Mouse (Mus musculus) MEL (cell line): ENCODE measurements around the gene Hsp90b1. TPM values are rescaled to one million over a fixed set of nuclear protein-coding genes. Genes with fewer than 3 reads are reported as not detected.

ENCODE experiments used
- DNase-seq: peaks from one replicate; pipeline ENCODE4 v3.0.0; 2011; ENCODE audit warnings: low read depth, low spot score
- H3K27ac ChIP-seq: 2 replicates; pipeline ENCODE4 v1.5.1; 2012; ENCODE audit warnings: low read depth, mild to moderate bottlenecking, control low read depth, low read length, moderate library complexity; ENCODE audit not compliant: control insufficient read depth
- H3K27me3 ChIP-seq, 2 experiments: fragments of 150-350 bp in 1 of 2; sonication (generic) in 1 of 2; 2 replicates each; pipeline ENCODE4 v1.6.1; 2012; ENCODE audit warnings: low read length in 2 of 2, mild to moderate bottlenecking in 2 of 2, improper control_type of control experiment in 1 of 2, moderate library complexity in 1 of 2; ENCODE audit not compliant: insufficient read depth in 2 of 2, control insufficient read depth in 1 of 2
- H3K36me3 ChIP-seq, 2 experiments: 2 replicates each; pipeline ENCODE4 v1.6.1; 2012 to 2014; ENCODE audit warnings: low read length in 2 of 2, improper control_type of control experiment in 1 of 2, inconsistent platforms in 1 of 2, mild to moderate bottlenecking in 1 of 2; ENCODE audit not compliant: insufficient read depth in 2 of 2, control insufficient read depth in 1 of 2
- H3K4me1 ChIP-seq, 2 experiments: fragments of 150-350 bp in 1 of 2; sonication (generic) in 1 of 2; 2 replicates each; pipeline ENCODE4 v1.6.1; 2012; ENCODE audit warnings: low read length in 2 of 2, improper control_type of control experiment in 1 of 2, mild to moderate bottlenecking in 1 of 2; ENCODE audit not compliant: insufficient read depth in 2 of 2, control insufficient read depth in 1 of 2
- H3K4me3 ChIP-seq, 2 experiments: fragments of 150-350 bp in 1 of 2; sonication (generic) in 1 of 2; 2 replicates each; pipeline ENCODE4 v1.5.1; 2012; ENCODE audit warnings: low read depth in 2 of 2, low read length in 2 of 2, mild to moderate bottlenecking in 2 of 2, moderate library complexity in 2 of 2, control low read depth in 1 of 2, improper control_type of control experiment in 1 of 2; ENCODE audit not compliant: control insufficient read depth in 1 of 2, insufficient read depth in 1 of 2
- H3K79me2 ChIP-seq: 2 replicates; pipeline ENCODE4 v1.6.1; 2012; ENCODE audit warnings: mild to moderate bottlenecking, low read length, moderate library complexity; ENCODE audit not compliant: control insufficient read depth, poor library complexity, insufficient read depth
- H3K9ac ChIP-seq: 2 replicates; pipeline ENCODE4 v1.6.1; 2012; ENCODE audit warnings: low read depth, mild to moderate bottlenecking, control low read depth, low read length, moderate library complexity; ENCODE audit not compliant: control insufficient read depth, poor library complexity, severe bottlenecking
- H3K9me3 ChIP-seq: fragments of 150-350 bp; sonication (generic); replicated peaks from 2 replicates; pipeline ENCODE4 v1.6.1; 2012; ENCODE audit warnings: mild to moderate bottlenecking, low read length, improper control_type of control experiment, moderate library complexity; ENCODE audit not compliant: insufficient read depth
- CTCF ChIP-seq, 3 experiments: IDR thresholded peaks in 2 of 3; conservative IDR thresholded peaks in 1 of 3; 2 replicates each; pipeline ENCODE4 v1.5.1; 2011 to 2012; ENCODE audit warnings: low read length in 3 of 3, low read depth in 2 of 3, mild to moderate bottlenecking in 2 of 3, improper control_type of control experiment in 1 of 3, inconsistent platforms in 1 of 3, mixed read lengths in 1 of 3, moderate library complexity in 1 of 3; ENCODE audit not compliant: control insufficient read depth in 1 of 3, insufficient read depth in 1 of 3, poor library complexity in 1 of 3, severe bottlenecking in 1 of 3
- E2F4 ChIP-seq: IDR thresholded peaks from 2 replicates; pipeline ENCODE4 v1.6.1; 2011; ENCODE audit warnings: low read depth, low read length, improper control_type of control experiment, borderline replicate concordance
- ELF1 ChIP-seq: IDR thresholded peaks from 2 replicates; pipeline ENCODE4 v1.6.1; 2014; ENCODE audit warnings: low read depth, mild to moderate bottlenecking, inconsistent platforms, low read length, improper control_type of control experiment, moderate library complexity
- JUND ChIP-seq: IDR thresholded peaks from 2 replicates; pipeline ENCODE4 v1.6.1; 2011; ENCODE audit warnings: low read depth, mild to moderate bottlenecking, improper control_type of control experiment, low read length
- MAFK ChIP-seq: IDR thresholded peaks from 2 replicates; pipeline ENCODE4 v1.6.1; 2011; ENCODE audit warnings: low read depth, mild to moderate bottlenecking, low read length, improper control_type of control experiment, borderline replicate concordance
- MAX ChIP-seq: IDR thresholded peaks from 2 replicates; pipeline ENCODE4 v1.6.1; 2011; ENCODE audit warnings: low read length, improper control_type of control experiment
- MEF2A ChIP-seq: IDR thresholded peaks from 2 replicates; pipeline ENCODE4 v1.6.1; 2014; ENCODE audit warnings: low read depth, mild to moderate bottlenecking, inconsistent platforms, low read length, improper control_type of control experiment; ENCODE audit not compliant: poor library complexity, insufficient replicate concordance, severe bottlenecking; ENCODE audit errors: extremely low read depth
- MYB ChIP-seq: IDR thresholded peaks from 2 replicates; pipeline ENCODE4 v1.6.1; 2011; ENCODE audit warnings: mild to moderate bottlenecking, low read depth, low read length, improper control_type of control experiment
- NRF1 ChIP-seq: IDR thresholded peaks from 2 replicates; pipeline ENCODE4 v1.6.1; 2014; ENCODE audit warnings: low read depth, mild to moderate bottlenecking, inconsistent platforms, low read length, improper control_type of control experiment, moderate library complexity; ENCODE audit not compliant: poor library complexity, insufficient read depth, severe bottlenecking
- RAD21 ChIP-seq: IDR thresholded peaks from 2 replicates; pipeline ENCODE4 v1.6.1; 2011; ENCODE audit warnings: mild to moderate bottlenecking, low read depth, low read length, improper control_type of control experiment
- RCOR1 ChIP-seq: IDR thresholded peaks from 2 replicates; pipeline ENCODE4 v1.6.1; 2012; ENCODE audit warnings: low read depth, mild to moderate bottlenecking, inconsistent platforms, low read length, improper control_type of control experiment
- SMC3 ChIP-seq: IDR thresholded peaks from 2 replicates; pipeline ENCODE4 v1.6.1; 2011; ENCODE audit warnings: low read depth, low read length, improper control_type of control experiment
- TCF12 ChIP-seq: IDR thresholded peaks from 2 replicates; pipeline ENCODE4 v1.6.1; 2014; ENCODE audit warnings: low read depth, mild to moderate bottlenecking, inconsistent platforms, low read length, improper control_type of control experiment, moderate library complexity
- UBTF ChIP-seq: IDR thresholded peaks from 2 replicates; pipeline ENCODE4 v1.6.1; 2012; ENCODE audit warnings: low read depth, mild to moderate bottlenecking, inconsistent platforms, low read length, improper control_type of control experiment, moderate library complexity, borderline replicate concordance; ENCODE audit not compliant: insufficient read depth
- ZC3H11A ChIP-seq: IDR thresholded peaks from 2 replicates; pipeline ENCODE4 v1.6.1; 2012; ENCODE audit warnings: low read depth, mild to moderate bottlenecking, inconsistent platforms, low read length, improper control_type of control experiment
- ZNF384 ChIP-seq: IDR thresholded peaks from 2 replicates; pipeline ENCODE4 v1.6.1; 2012; ENCODE audit warnings: low read depth, mild to moderate bottlenecking, inconsistent platforms, low read length, improper control_type of control experiment
- polyA plus RNA-seq, 2 experiments: library from polyadenylated mRNA; stranded (reverse) in 1 of 2; unstranded in 1 of 2; fragments of >175 nt in 1 of 2; fragments of >200 nt in 1 of 2; gene quantifications; 2 replicates each; pipeline versions ENCODE4 v1.2.1 to v1.2.4; 2012; ENCODE audit warnings: low replicate concordance in 2 of 2, low read depth in 1 of 2; ENCODE audit not compliant: insufficient read length in 2 of 2, insufficient read depth in 1 of 2, missing spikeins in 1 of 2
- total RNA-seq: library from RNA; depleted of rRNA; stranded (reverse); fragments of 300-350 nt; gene quantifications from 2 replicates; pipeline ENCODE4 v1.2.3, GENCODE M21; 2012

Hsp90b1 gene
- total and polyA plus RNA-seq, 3 experiments = 150 to 555 (median 420) TPM

GRCm38 (mm10) chr10:86731500-86731863 is 26.2 kb upstream of the Hsp90b1 start:
- no peak overlapping the region for H3K27ac ChIP-seq
- H3K4me3 ChIP-seq = no peak overlapping the region
- no peak for TF ChIP-seq JUND
- TF ChIP-seq UBTF = no peak
- TF ChIP-seq MEF2A = no peak
- no peak for TF ChIP-seq TCF12
- TF ChIP-seq ELF1 = no peak
- no peak for TF ChIP-seq MYB
- TF ChIP-seq E2F4 = no peak
- TF ChIP-seq ZNF384 = no peak
- no peak for TF ChIP-seq MAX
- no peak for TF ChIP-seq MAFK
- TF ChIP-seq CTCF (IDR thresholded peaks at IDR 0.05 in 2 of 3, conservative IDR thresholded peaks at IDR 0.05 in 1 of 3; ENCODE audit: control insufficient read depth in 1 of 3, insufficient read depth in 1 of 3, low read depth in 2 of 3, low read length in 3 of 3, poor library complexity in 1 of 3, severe bottlenecking in 1 of 3) = no peak
- no peaks in the 10 kb centered on the region for H3K27me3 ChIP-seq
- H3K79me2 ChIP-seq = no peaks in the 10 kb centered on the region; the same call in 1 of the 2 replicates
- H3K9me3 ChIP-seq = no peaks in the 10 kb centered on the region
- no peak overlapping the region for H3K9ac ChIP-seq
- peaks cover 0 to 3% of the 10 kb centered on the region in 2 experiments; a peak in 1 of 4 replicates for H3K36me3 ChIP-seq
- DNase-seq = no peak
- peaks cover 0 to 6% of the 10 kb centered on the region in 2 experiments; a peak in 2 of 4 replicates for H3K4me1 ChIP-seq

- H3K4me3 ChIP-seq = no peak overlapping the region
- no peak for TF ChIP-seq NRF1
- TF ChIP-seq CTCF (IDR thresholded peaks at IDR 0.05 in 2 of 3, conservative IDR thresholded peaks at IDR 0.05 in 1 of 3; ENCODE audit: control insufficient read depth in 1 of 3, insufficient read depth in 1 of 3, low read depth in 2 of 3, low read length in 3 of 3, poor library complexity in 1 of 3, severe bottlenecking in 1 of 3) = peak; percentile 88 to 94 (median 90)
- TF ChIP-seq ZC3H11A = peak; percentile 80
- peak; percentile 90 for TF ChIP-seq RAD21
- peak; percentile 81 for TF ChIP-seq SMC3
- TF ChIP-seq JUND = no peak
- TF ChIP-seq RCOR1 = no peak
- TF ChIP-seq TCF12 = no peak
- no peaks in the 10 kb centered on the region for H3K27me3 ChIP-seq
- peaks cover 0 to 3% of the 10 kb centered on the region in 2 experiments; a peak in 1 of 4 replicates for H3K36me3 ChIP-seq
- no peak overlapping the region for H3K9ac ChIP-seq
- DNase-seq = peak; percentile 83
- H3K27ac ChIP-seq = no peak overlapping the region
- peaks cover 0 to 7% of the 10 kb centered on the region in 2 experiments; a peak in 2 of 4 replicates for H3K4me1 ChIP-seq
- H3K9me3 ChIP-seq = no peaks in the 10 kb centered on the region
- H3K79me2 ChIP-seq = no peaks in the 10 kb centered on the region; the same call in 1 of the 2 replicates
Observed at GRCm38 (mm10) chr10:86730823-86731499, 25.7 kb upstream of the Hsp90b1 start.
